Mouse (Mus musculus): ENCODE results near the gene Fancl.
"Not testable (repeated sequence)": the region's sequence is repeated elsewhere in the genome, so short reads cannot be mapped to it uniquely, and the experiment has no call there.

Gene Fancl

DNA sequence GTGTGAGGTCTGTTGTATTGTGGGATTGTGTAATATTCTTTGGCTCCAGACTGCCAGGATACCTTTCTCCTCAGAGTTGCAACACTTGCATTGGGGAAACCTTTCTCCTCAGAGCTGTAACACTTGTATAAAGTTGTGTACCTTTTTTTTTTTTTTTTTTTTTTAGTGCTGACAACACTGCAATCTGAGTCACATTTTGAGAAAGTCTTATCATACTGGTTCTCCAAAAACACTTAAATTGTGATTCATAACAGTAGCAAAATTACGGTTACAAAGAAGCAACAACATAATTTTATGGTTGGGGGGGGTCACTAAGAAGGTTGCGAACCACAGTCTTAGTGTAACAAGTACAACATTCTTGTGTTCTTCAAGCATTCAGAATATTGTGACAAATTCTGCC lies at the start of gene Fancl:
TSS of gene Fancl (plus strand) at position 165 of the 400 bp plus-strand sequence.
- H3K36me3 ChIP-seq (ENCODE audit: insufficient read depth, low read length): no peaks in the 10 kb centered on the region
- no peaks in the 10 kb centered on the region for H3K27me3 ChIP-seq (ENCODE audit: insufficient read depth, low read length)
- H3K4me1 ChIP-seq (replicated peaks; ENCODE audit: low read depth, low read length): peaks cover 28% of the 10 kb centered on the region
- no peaks in the 10 kb centered on the region for H3K9me3 ChIP-seq (ENCODE audit: low read length)
- TF ChIP-seq CTCF (conservative IDR thresholded peaks at IDR 0.05; ENCODE audit: low read length) (no peak), POU5F1 (IDR thresholded peaks at IDR 0.05; ENCODE audit: borderline replicate concordance, low read length) (no peak), NANOG (IDR thresholded peaks at IDR 0.05; ENCODE audit: borderline replicate concordance, low read length) (no peak)
- H3K4me3 ChIP-seq (replicated peaks; ENCODE audit: low read length): peak within 1 kb of the TSS; percentile 87

DNA sequence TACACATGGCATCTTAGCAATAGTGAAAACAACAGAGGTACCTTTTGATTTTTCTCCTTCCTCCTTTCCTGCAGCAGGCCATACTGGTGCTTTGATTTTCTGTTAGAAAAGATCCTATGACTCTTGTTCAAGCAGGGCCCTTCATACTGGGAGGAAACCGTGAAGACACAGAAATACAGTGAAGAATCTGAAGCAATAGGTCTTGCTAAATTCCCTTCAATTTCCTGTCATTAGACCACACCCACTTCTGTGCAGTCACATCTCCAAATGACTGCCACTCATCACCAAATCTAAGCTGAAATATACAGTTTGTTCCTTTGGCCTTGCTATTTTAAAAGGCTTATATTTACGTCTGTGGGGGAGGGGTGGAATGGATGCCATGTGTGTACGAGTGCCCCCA lies 49.1 kb upstream of the Fancl start:
- Histone ChIP-seq H3K36me3 (ENCODE audit: insufficient read depth, low read length) (no peaks in the 10 kb centered on the region), H3K9me3 (ENCODE audit: low read length) (no peaks in the 10 kb centered on the region), H3K27me3 (ENCODE audit: insufficient read depth, low read length) (no peaks in the 10 kb centered on the region), H3K4me1 (replicated peaks; ENCODE audit: low read depth, low read length) (peaks cover 4% of the 10 kb centered on the region; the same call in 1 of the 2 replicates), H3K4me3 (replicated peaks; ENCODE audit: low read length) (no peak overlapping the region)
- no peak for TF ChIP-seq NANOG (IDR thresholded peaks at IDR 0.05; ENCODE audit: borderline replicate concordance, low read length)
- TF ChIP-seq CTCF (conservative IDR thresholded peaks at IDR 0.05; ENCODE audit: low read length): no peak
- TF ChIP-seq POU5F1 (IDR thresholded peaks at IDR 0.05; ENCODE audit: borderline replicate concordance, low read length): no peak

DNA sequence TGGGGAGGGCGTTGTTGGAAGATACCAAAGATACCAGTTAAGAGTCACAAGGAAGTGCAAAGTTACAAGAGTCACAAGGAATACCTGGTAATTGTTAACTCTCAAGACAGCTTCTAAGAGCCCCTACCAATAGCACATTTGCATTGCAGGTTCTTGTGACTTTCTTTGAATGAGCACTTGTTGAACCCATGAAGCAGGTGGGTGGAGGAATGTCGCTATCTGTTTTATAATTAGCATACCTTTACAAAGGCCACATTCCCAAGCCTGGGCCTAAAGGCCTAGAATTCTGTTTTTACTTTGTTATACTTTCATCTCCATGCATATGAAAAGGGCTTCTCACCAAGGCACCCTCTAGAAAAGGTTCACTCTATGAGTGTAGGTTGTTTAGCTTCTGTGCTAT lies 15.8 kb upstream of the Fancl start:
- H3K9me3 ChIP-seq (ENCODE audit: low read length): peaks cover 38% of the 10 kb centered on the region
- H3K27me3 ChIP-seq (ENCODE audit: insufficient read depth, low read length); H3K4me3 ChIP-seq (replicated peaks; ENCODE audit: low read length); H3K36me3 ChIP-seq (ENCODE audit: insufficient read depth, low read length): not testable (repeated sequence)
- peaks cover 26% of the 10 kb centered on the region for H3K4me1 ChIP-seq (replicated peaks; ENCODE audit: low read depth, low read length)

- peaks cover 26% of the 10 kb centered on the region for H3K4me1 ChIP-seq (replicated peaks; ENCODE audit: low read depth, low read length)
- H3K9me3 ChIP-seq (ENCODE audit: low read length): peaks cover 47% of the 10 kb centered on the region
- H3K27me3 ChIP-seq (ENCODE audit: insufficient read depth, low read length); H3K36me3 ChIP-seq (ENCODE audit: insufficient read depth, low read length); H3K4me3 ChIP-seq (replicated peaks; ENCODE audit: low read length): not testable (repeated sequence)
- TF ChIP-seq NANOG (IDR thresholded peaks at IDR 0.05; ENCODE audit: borderline replicate concordance, low read length): peak; percentile 83
Measured at GRCm38 (mm10) chr11:26371980-26372379, 14.0 kb upstream of the Fancl start.

DNA sequence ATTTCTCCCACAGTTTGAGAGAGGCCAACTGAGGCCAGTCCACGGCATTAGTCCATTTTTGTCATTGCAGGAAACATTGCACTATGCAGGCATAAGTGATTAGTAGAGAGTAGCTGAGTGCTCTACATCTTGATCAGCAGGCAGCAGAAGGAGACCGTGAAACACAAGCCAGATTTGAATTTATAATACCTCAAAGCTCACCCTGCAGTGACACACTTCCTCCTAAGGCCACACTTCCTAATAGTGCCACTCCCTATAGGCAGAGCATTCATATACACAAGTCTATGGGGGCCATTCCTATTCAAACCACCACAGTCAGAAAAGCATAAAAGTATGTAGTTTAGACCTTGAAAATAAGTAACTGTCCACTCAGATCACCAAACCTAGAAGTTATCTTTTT lies 11.8 kb upstream of the Fancl start:
- H3K36me3 ChIP-seq (ENCODE audit: insufficient read depth, low read length): peaks cover under 1% of the 10 kb centered on the region; the same call in 1 of the 2 replicates
- peaks cover 26% of the 10 kb centered on the region for H3K4me1 ChIP-seq (replicated peaks; ENCODE audit: low read depth, low read length)
- H3K4me3 ChIP-seq (replicated peaks; ENCODE audit: low read length): no peak overlapping the region
- TF ChIP-seq NANOG (IDR thresholded peaks at IDR 0.05; ENCODE audit: borderline replicate concordance, low read length) (no peak), CTCF (conservative IDR thresholded peaks at IDR 0.05; ENCODE audit: low read length) (no peak), POU5F1 (IDR thresholded peaks at IDR 0.05; ENCODE audit: borderline replicate concordance, low read length) (no peak)
- H3K9me3 ChIP-seq (ENCODE audit: low read length): peaks cover 35% of the 10 kb centered on the region
- no peaks in the 10 kb centered on the region for H3K27me3 ChIP-seq (ENCODE audit: insufficient read depth, low read length)

GRCm38 (mm10) chr11:26378074-26378473 lies 7.9 kb upstream of the Fancl start:
- H3K4me3 ChIP-seq (replicated peaks; ENCODE audit: low read length): no peak overlapping the region
- TF ChIP-seq NANOG (IDR thresholded peaks at IDR 0.05; ENCODE audit: borderline replicate concordance, low read length) (no peak), CTCF (conservative IDR thresholded peaks at IDR 0.05; ENCODE audit: low read length) (no peak), POU5F1 (IDR thresholded peaks at IDR 0.05; ENCODE audit: borderline replicate concordance, low read length) (no peak)
- H3K9me3 ChIP-seq (ENCODE audit: low read length): peaks cover 20% of the 10 kb centered on the region
- peaks cover 8% of the 10 kb centered on the region; the same call in 1 of the 2 replicates for H3K4me1 ChIP-seq (replicated peaks; ENCODE audit: low read depth, low read length)
- H3K27me3 ChIP-seq (ENCODE audit: insufficient read depth, low read length): no peaks in the 10 kb centered on the region
- no peaks in the 10 kb centered on the region for H3K36me3 ChIP-seq (ENCODE audit: insufficient read depth, low read length)

DNA sequence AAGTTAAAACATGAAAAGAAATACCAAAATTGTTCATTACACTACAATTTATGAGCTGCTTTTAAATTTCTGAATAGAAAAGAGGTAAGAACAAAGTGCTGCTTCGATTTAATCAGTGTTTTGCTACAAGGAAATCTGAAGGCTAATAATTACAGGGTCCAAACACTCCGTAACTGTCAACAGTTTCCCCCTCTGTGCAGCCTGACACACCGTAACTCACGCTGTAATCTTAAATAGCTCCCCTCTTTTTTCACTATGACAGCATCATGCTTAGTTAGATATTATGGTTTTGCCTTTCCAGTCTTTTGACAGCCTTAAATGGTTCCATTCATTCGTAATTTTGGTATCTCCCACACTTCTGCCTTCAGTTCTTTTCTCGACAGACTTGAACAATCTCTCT lies 4.4 kb upstream of the Fancl start:
- peaks cover 8% of the 10 kb centered on the region; the same call in 1 of the 2 replicates for H3K4me1 ChIP-seq (replicated peaks; ENCODE audit: low read depth, low read length)
- no peak for TF ChIP-seq POU5F1 (IDR thresholded peaks at IDR 0.05; ENCODE audit: borderline replicate concordance, low read length)
- TF ChIP-seq CTCF (conservative IDR thresholded peaks at IDR 0.05; ENCODE audit: low read length): no peak
- TF ChIP-seq NANOG (IDR thresholded peaks at IDR 0.05; ENCODE audit: borderline replicate concordance, low read length): no peak

GRCm38 (mm10) chr11:26386678-26387077 lies 743 bp downstream of the Fancl start:
- no peaks in the 10 kb centered on the region for H3K36me3 ChIP-seq (ENCODE audit: insufficient read depth, low read length)
- TF ChIP-seq NANOG (IDR thresholded peaks at IDR 0.05; ENCODE audit: borderline replicate concordance, low read length) (no peak), POU5F1 (IDR thresholded peaks at IDR 0.05; ENCODE audit: borderline replicate concordance, low read length) (no peak), CTCF (conservative IDR thresholded peaks at IDR 0.05; ENCODE audit: low read length) (no peak)
- peaks cover 28% of the 10 kb centered on the region for H3K4me1 ChIP-seq (replicated peaks; ENCODE audit: low read depth, low read length)
- no peaks in the 10 kb centered on the region for H3K27me3 ChIP-seq (ENCODE audit: insufficient read depth, low read length)
- peak overlapping the region; percentile 87 for H3K4me3 ChIP-seq (replicated peaks; ENCODE audit: low read length)
- H3K9me3 ChIP-seq (ENCODE audit: low read length): no peaks in the 10 kb centered on the region

More for the DNA sequence above, 4.4 kb upstream of the Fancl start:
- H3K27me3 ChIP-seq (ENCODE audit: insufficient read depth, low read length): no peaks in the 10 kb centered on the region
- peaks cover 2% of the 10 kb centered on the region; the same call in 1 of the 2 replicates for H3K9me3 ChIP-seq (ENCODE audit: low read length)
- no peak overlapping the region for H3K4me3 ChIP-seq (replicated peaks; ENCODE audit: low read length)
- H3K36me3 ChIP-seq (ENCODE audit: insufficient read depth, low read length): no peaks in the 10 kb centered on the region

DNA sequence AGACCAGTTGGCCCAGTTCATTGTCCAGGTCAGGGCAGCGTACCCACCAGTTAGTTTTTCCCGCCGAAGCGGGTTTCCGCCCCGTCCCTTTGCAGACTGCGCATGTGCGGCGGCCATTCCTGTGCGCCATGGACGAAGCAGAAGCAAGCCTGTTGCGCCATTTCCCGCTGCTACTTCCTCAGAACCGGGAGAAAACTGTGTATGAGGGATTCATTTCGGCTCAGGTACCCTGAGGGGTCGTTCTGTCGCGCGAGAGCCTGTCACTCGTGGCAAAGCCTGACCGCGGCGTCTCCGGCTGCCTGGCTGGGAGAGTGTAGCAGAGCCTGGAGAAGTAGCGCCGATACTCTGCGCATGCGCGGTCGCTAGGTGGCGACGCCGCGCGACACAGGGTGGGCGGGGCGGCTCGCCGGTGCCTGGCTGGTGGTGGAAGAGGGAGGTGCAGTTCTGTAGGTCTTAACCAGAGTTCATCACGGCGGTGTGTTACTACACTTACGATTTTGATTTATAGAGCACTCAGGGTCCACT lies 1.2 kb downstream of the Fancl start:
- Histone ChIP-seq H3K4me3 (replicated peaks; ENCODE audit: low read length) (peak overlapping the region; percentile 87), H3K36me3 (ENCODE audit: insufficient read depth, low read length) (no peaks in the 10 kb centered on the region), H3K27me3 (ENCODE audit: insufficient read depth, low read length) (no peaks in the 10 kb centered on the region), H3K9me3 (ENCODE audit: low read length) (no peaks in the 10 kb centered on the region), H3K4me1 (replicated peaks; ENCODE audit: low read depth, low read length) (peaks cover 28% of the 10 kb centered on the region)
- no peak for TF ChIP-seq NANOG (IDR thresholded peaks at IDR 0.05; ENCODE audit: borderline replicate concordance, low read length)
- TF ChIP-seq CTCF (conservative IDR thresholded peaks at IDR 0.05; ENCODE audit: low read length): no peak
- no peak for TF ChIP-seq POU5F1 (IDR thresholded peaks at IDR 0.05; ENCODE audit: borderline replicate concordance, low read length)

Data from E14TG2a.4 (cell line).